Mouse (Mus musculus): ENCODE data around the gene Hoxd9. TPM values are rescaled to one million over a fixed set of nuclear protein-coding genes. Genes with fewer than 3 reads are reported as not detected.

The Hoxd9 gene
- polyA plus RNA-seq, 1 experiment, result not detected

DNA sequence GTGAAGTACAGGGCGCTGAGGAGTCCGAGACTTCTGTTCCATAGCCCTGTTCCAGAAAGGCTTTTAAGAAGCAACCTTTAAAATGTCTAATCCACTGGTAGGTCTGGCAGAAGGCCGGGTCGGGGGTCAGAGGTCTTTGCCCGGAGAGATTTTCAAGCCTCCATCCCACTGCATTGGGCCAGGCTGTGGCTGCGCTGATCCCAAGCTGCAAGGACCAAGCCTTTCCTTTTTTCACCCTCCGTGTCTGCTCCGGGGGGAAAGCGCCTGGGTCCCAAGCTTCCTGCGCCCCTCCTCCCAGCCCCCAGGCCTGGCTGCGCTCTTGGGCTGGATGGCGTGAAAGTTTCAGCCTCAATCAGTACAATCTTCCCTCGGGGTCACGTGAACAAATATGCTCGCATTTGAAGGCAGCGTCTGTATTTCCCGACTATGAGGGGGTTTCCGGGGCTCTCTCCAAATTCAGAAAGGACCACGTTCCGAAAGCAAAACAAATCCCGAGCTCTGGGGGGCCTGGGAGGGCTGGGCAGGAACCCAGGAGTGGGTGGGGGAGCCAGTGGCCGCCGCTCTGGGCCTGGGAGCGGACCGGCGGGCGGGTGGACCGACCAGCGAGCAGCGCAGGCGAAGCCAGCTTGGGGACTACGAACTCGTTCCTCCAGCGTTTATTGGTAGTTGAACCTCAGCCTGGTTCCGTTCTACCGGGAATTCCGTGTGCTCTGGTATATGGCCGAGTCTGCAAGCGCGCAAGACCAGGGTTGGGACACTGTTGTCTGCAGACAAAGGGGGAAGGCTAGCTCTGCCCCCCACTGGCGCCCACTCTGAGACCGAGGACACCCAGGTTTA lies 38.5 kb downstream of the Hoxd9 start:
- Histone ChIP-seq H3K27ac (replicated peaks; ENCODE audit: low read depth, low read length) (no peak overlapping the region), H3K4me3 (ENCODE audit: insufficient read depth, low read depth, low read length) (no peak overlapping the region), H3K4me1 (ENCODE audit: control insufficient read depth, insufficient read depth, insufficient read length, low read length) (no peaks in the 10 kb centered on the region)

DNA sequence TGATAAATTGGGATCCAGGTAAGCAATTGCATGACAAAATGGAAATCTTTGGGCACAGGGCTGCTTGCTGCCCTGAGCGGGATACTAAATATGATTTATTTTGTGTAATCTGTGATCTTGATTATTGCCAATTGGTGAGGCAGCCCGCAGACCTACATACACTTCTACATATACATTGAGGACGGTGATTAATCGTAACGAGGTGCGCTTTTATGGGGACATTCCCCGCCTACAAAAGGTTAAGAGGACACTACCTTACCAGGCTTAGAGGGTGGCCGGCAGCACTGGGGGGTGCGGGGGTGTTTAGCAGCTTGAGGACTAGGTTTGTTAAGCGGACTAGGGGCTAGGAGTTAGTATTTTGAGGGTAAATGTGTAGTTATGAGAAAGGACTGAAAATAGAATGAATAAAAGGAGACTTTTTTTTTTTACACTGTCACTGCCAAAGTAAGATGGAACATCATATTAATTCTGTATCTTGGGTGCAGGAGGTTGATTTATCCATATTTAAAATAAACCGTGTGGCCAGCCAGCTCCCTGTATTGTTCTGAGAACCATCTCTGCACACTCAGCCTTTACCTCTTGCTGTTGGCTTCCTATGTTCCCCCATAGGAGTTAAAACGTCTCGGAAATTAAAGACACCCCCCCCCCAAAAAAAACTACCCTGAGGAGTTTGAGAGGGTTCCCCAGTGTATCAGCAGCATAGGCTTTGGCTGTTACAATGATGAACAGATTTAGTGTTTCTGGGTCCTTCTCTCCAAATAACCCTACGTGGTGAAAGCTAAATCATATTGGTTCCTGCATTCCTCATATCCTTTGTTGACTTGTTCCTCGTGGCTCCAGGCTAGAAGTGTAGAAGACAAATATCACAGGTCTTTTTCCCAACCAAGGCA lies 39.4 kb downstream of the Hoxd9 start:
- Histone ChIP-seq H3K4me3 (ENCODE audit: insufficient read depth, low read depth, low read length) (no peak overlapping the region), H3K27ac (replicated peaks; ENCODE audit: low read depth, low read length) (no peak overlapping the region), H3K4me1 (ENCODE audit: control insufficient read depth, insufficient read depth, insufficient read length, low read length) (no peaks in the 10 kb centered on the region)

GRCm38 (mm10) chr2:74737578-74738070 lies 40.1 kb downstream of the Hoxd9 start:
- no peak overlapping the region for H3K4me3 ChIP-seq (ENCODE audit: insufficient read depth, low read depth, low read length)
- no peak overlapping the region for H3K27ac ChIP-seq (replicated peaks; ENCODE audit: low read depth, low read length)
- no peaks in the 10 kb centered on the region for H3K4me1 ChIP-seq (ENCODE audit: control insufficient read depth, insufficient read depth, insufficient read length, low read length)

DNA sequence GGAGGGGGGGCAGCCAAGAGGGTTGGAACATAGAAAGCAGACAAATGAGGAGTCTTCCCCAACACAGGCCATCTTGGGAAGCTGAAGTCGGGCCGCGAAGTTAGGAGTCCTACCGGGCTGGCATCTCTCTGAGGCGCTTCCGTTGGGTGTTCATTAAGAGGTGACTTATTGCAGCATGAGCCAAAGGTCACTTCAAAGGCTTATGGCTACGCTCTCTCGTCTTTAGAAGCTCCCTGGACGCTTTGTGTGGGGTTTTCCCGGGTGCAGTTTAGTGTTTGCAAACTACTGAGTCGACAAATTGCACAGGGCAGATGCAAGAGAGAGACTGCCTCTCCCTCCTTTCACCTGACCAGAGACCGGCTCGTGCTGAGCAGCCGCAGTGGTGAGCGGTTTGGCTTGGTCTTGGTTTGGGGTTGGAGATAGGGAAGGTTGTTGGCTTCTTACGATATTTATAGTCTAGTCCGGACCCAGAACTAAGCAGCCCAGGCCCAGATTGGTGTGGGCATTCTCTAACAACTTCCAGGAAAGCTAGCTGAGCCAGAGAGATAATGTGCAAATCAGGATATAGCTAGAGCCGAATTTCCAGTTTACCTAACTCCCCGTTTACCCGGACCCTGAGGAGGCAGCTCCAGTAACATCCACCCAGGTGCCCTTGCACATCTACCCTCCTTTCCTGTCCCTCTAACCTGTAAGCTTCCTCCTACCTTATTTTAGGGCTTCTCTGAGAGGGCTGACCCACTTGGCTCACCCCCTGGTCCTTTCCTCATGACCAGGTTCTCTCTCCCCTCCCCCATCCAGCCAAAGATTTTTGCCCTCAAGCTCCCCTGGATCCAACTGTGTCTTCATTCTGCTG lies 41.3 kb downstream of the Hoxd9 start:
- no peak overlapping the region for H3K4me3 ChIP-seq (ENCODE audit: insufficient read depth, low read depth, low read length)
- no peaks in the 10 kb centered on the region for H3K4me1 ChIP-seq (ENCODE audit: control insufficient read depth, insufficient read depth, insufficient read length, low read length)
- H3K27ac ChIP-seq (replicated peaks; ENCODE audit: low read depth, low read length), result no peak overlapping the region

DNA sequence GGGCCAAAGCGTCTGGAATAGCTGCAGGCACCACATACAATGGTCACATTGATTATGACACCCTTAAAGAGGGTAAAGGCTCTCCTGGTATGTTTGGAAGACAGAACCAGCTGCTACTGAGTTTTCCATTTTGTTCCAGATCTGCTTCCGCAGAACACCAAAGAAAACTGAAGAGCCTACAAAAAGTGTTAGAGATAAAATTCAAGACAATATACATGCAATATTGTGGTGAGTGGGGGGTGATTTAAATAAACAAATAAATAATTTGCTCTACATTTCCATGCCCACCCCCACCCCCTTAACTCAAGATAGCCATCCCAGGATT lies 41.9 kb downstream of the Hoxd9 start:
- no peak overlapping the region for H3K4me3 ChIP-seq (ENCODE audit: insufficient read depth, low read depth, low read length)
- no peak overlapping the region for H3K27ac ChIP-seq (replicated peaks; ENCODE audit: low read depth, low read length)
- H3K4me1 ChIP-seq (ENCODE audit: control insufficient read depth, insufficient read depth, insufficient read length, low read length), result no peaks in the 10 kb centered on the region

DNA sequence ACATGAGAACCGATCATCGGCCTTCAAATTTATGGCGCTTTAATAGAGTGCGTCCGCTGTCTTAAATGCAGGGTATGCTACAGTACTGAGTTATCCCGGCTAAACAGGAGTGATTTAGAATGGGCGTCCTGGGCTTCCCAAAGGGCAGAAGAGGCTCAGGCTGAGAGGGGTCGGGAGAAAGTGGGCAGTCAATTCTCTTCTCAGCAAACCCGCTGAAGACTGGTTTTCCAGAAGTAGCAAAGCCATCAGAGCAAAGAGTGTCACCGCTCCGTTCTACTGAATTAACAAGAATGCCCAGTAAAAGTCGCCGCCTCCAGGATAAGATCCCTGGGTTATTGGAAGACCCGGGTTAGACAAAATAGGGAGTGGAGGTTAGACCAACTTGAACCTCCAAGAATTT lies 42.3 kb downstream of the Hoxd9 start:
- H3K4me3 ChIP-seq (ENCODE audit: insufficient read depth, low read depth, low read length), result no peak overlapping the region
- H3K27ac ChIP-seq (replicated peaks; ENCODE audit: low read depth, low read length), result no peak overlapping the region
- H3K4me1 ChIP-seq (ENCODE audit: control insufficient read depth, insufficient read depth, insufficient read length, low read length), result no peaks in the 10 kb centered on the region

GRCm38 (mm10) chr2:74740311-74741091 lies 43.0 kb downstream of the Hoxd9 start:
- Histone ChIP-seq H3K4me3 (ENCODE audit: insufficient read depth, low read depth, low read length) (no peak overlapping the region), H3K4me1 (ENCODE audit: control insufficient read depth, insufficient read depth, insufficient read length, low read length) (no peaks in the 10 kb centered on the region), H3K27ac (replicated peaks; ENCODE audit: low read depth, low read length) (no peak overlapping the region)

DNA sequence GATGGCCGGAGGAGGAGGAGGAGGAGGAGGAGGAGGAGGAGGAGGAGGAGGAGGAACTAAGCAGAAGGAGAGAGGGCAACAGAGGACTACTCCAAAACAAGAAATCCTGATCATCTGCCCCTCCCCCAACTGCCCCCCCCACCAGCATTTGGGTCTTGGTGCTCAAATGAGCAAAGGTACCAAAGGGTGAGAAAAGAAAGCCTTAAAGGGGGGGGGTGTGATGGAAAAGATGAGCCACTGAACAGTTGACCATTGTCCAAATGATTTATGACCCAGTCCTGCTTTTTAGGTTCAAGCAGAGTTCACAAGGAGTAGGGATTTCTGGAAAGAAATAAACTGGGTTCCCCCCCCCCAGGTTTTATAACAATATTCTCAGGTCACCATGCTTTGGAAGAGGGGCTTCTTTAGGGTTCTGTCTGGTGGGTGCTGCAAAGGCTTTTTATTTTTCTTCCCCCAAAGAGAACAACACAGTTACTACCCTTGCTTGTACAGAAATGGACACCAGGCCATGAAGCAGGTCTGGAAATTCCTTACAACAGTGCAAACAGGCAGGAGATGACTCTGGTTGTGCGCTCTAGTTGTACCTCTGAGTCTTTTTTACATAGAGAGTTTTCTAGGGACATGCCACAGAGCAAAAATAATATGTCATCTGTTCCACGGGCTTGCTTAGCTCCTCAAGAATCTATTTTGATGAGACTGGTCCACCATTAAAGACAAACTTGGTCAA lies 43.9 kb downstream of the Hoxd9 start:
- no peak overlapping the region for H3K4me3 ChIP-seq (ENCODE audit: insufficient read depth, low read depth, low read length)
- H3K4me1 ChIP-seq (ENCODE audit: control insufficient read depth, insufficient read depth, insufficient read length, low read length), result no peaks in the 10 kb centered on the region
- no peak overlapping the region for H3K27ac ChIP-seq (replicated peaks; ENCODE audit: low read depth, low read length)

DNA sequence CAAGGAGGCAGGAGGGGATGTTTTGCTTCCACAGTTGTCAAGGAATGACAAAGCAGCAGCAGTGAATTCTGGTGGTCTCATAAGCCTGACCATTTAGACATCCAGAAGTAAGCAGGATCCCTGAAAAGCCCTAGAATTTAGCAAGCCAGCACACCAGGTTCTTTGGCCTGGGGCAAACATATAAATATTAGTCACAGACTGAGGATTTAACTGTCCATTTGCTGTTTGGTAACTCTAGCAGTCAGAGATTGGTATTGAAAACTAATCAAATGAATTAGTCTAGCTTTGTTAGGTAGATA lies 44.4 kb downstream of the Hoxd9 start:
- Histone ChIP-seq H3K27ac (replicated peaks; ENCODE audit: low read depth, low read length) (no peak overlapping the region), H3K4me1 (ENCODE audit: control insufficient read depth, insufficient read depth, insufficient read length, low read length) (no peaks in the 10 kb centered on the region), H3K4me3 (ENCODE audit: insufficient read depth, low read depth, low read length) (no peak overlapping the region)

GRCm38 (mm10) chr2:74745540-74746297 lies 48.2 kb downstream of the Hoxd9 start:
- H3K4me1 ChIP-seq (ENCODE audit: control insufficient read depth, insufficient read depth, insufficient read length, low read length), result no peaks in the 10 kb centered on the region
- no peak overlapping the region for H3K27ac ChIP-seq (replicated peaks; ENCODE audit: low read depth, low read length)
- no peak overlapping the region for H3K4me3 ChIP-seq (ENCODE audit: insufficient read depth, low read depth, low read length)

DNA sequence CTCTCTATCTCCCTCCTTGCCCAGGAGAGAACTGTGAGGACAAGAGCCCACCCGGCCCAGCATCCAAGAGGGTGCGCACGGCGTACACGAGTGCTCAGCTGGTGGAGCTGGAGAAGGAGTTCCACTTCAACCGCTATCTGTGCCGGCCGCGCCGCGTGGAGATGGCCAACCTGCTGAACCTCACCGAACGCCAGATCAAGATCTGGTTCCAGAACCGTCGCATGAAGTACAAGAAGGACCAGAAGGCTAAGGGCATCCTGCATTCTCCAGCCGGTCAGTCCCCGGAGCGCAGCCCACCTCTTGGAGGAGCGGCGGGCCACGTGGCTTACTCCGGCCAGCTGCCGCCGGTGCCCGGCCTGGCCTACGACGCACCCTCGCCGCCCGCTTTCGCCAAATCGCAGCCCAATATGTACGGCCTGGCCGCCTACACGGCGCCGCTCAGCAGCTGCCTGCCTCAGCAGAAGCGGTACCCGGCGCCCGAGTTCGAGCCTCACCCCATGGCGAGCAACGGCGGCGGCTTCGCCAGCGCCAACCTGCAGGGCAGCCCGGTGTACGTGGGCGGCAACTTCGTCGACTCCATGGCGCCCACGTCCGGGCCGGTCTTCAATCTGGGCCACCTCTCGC lies 48.9 kb downstream of the Hoxd9 start:
- no peaks in the 10 kb centered on the region for H3K4me1 ChIP-seq (ENCODE audit: control insufficient read depth, insufficient read depth, insufficient read length, low read length)
- no peak overlapping the region for H3K4me3 ChIP-seq (ENCODE audit: insufficient read depth, low read depth, low read length)
- no peak overlapping the region for H3K27ac ChIP-seq (replicated peaks; ENCODE audit: low read depth, low read length)

GRCm38 (mm10) chr2:74747006-74747405 lies 49.5 kb downstream of the Hoxd9 start:
- no peak overlapping the region for H3K4me3 ChIP-seq (ENCODE audit: insufficient read depth, low read depth, low read length)
- no peaks in the 10 kb centered on the region for H3K4me1 ChIP-seq (ENCODE audit: control insufficient read depth, insufficient read depth, insufficient read length, low read length)
- H3K27ac ChIP-seq (replicated peaks; ENCODE audit: low read depth, low read length), result no peak overlapping the region

DNA sequence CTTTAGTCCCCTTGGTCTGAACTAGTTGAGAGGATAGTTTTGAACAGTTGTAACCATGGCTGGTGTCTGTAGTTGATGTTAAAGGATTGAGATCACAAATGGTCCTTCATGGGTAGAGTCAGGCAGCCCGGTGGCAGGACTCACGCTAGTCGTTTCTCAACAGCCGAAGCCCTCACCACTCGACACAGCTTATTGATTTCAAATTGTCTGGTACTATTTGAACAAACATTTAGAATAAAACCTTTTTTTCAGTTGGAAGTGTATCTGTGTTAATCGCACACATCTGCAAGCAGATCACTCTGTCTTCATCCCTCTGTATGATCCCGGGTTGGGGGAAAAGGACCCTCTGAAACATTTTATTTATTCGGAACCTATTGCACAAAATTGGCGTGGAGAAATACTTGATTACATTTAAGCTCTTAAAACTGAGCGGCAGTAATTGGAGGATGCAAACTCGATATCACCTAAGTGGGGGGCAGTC lies 50.2 kb downstream of the Hoxd9 start:
- no peak overlapping the region for H3K4me3 ChIP-seq (ENCODE audit: insufficient read depth, low read depth, low read length)
- no peak overlapping the region for H3K27ac ChIP-seq (replicated peaks; ENCODE audit: low read depth, low read length)
- peaks cover 3% of the 10 kb centered on the region for H3K4me1 ChIP-seq (ENCODE audit: control insufficient read depth, insufficient read depth, insufficient read length, low read length)

All from brown adipose tissue, adult 24 weeks (tissue).